Mouse (Mus musculus) layer of hippocampus, adult 18-20 months (tissue): ENCODE data around the gene Mapk7. TPM values are rescaled to one million over a fixed set of nuclear protein-coding genes. Genes with fewer than 3 reads are reported as not detected.
A peak's percentile ranks its signal among the peaks of the same experiment; 100 is the strongest.

Source experiments
- DNase-seq, 2 experiments: peaks; one replicate each; pipeline ENCODE4 v3.0.0; 2022; ENCODE audit warnings: low spot score in 2 of 2
- total RNA-seq, 2 experiments: library from RNA; stranded (reverse); gene quantifications; 2 replicates each; pipeline ENCODE4 v1.2.3; 2021

Gene Mapk7
- total RNA-seq, 2 experiments from 2014 or later, result 26.6 to 27.4 TPM

DNA sequence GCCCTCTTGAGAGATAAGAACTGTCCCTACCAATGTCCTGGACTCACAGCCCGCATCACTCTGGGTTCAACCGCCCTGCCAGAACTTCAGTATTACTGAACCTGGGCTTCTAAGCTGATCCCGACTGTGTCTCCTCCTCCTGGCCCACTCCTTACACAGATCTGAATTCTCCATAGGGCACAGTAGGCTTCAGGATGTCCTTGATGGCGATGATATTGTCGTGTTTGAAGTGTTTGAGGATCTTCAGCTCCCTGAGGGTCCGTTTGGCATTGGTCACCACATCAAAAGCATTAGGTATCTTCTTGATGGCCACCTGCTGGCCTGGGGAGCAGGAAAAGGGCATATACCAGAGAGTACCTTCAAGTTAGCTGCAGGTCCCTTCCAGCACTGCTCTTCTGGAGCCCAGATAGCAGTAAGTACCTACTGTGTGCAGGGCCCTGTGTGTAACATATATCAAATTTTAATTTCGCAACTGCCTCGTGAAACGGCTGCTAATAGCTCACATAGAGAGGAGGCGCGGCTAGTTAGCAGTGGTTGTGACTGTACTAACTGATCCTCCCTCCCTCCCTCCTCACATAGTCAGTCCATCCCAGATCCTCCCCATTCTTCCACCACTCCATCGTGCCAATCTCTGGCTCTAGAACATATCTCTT is 1.3 kb downstream of the Mapk7 start:
- DNase-seq, result no peak

DNA sequence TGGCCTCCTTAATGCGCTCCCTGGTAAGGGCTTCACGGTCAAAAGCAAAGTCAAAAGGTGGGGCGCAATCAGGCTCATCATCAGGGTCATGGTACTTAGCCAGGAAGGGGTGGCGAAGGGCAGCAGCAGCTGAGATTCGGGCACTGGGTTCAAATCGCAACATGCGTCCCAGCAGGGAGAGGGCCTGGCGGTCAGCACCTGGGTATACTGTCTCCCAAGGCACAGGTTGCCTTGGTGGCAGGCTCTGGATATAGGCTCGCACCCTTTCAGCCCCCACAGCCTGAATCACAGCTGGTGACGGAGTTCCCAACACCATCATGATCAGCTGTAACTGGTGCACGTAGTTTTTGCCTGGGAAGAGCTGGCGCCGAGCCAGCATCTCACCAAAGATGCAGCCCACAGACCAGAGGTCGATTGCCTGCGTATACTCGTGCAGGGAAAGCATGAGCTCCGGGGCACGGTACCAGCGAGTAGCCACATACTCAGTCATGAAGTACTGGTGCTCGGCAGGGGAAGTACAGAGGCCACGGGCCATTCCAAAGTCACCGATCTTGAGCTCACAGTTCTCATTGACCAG is 3.2 kb downstream of the Mapk7 start:
- peak in 1 of 2 experiments; percentile 12 for DNase-seq

DNA sequence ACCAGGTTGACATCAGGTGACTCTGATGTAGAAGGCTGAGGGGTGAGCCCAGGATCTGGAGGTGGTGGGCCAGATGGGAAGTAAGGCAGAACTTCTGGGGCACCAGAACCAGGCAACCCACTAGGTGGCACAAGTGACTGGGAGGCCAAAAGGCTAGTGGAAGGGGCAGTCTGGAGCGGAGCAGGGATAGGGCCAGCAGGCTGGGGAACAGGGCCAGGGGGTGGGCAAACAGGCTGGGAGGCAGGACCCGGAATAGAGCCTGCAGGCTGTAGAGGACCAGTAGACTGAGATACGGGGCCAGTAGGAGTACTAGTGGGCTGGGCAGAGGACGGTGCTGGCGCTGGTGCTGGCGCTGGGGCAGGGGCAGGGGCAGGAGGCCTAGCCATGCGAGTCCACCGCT is 4.3 kb downstream of the Mapk7 start:
- DNase-seq, result no peak

DNA sequence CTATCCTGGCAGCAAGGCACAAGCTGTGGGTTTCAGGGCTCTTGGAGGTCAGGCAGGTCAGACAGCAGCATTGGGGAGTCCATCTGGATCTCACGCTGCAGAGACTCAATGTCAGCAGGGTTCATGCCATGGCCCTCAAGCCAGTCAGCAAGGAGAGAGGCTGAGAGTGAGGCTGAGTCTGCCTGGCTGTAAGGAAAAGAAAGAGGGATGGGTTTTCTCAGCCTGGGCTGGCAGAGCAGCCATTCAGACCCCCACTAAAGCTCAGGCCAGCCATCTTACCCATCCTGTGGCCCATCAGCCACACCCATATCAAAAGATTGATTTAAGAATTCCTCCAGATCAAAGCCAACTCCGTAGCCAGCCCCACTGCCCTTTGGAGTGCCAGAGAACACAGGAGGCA is 5.1 kb downstream of the Mapk7 start:
- DNase-seq, result no peak

DNA sequence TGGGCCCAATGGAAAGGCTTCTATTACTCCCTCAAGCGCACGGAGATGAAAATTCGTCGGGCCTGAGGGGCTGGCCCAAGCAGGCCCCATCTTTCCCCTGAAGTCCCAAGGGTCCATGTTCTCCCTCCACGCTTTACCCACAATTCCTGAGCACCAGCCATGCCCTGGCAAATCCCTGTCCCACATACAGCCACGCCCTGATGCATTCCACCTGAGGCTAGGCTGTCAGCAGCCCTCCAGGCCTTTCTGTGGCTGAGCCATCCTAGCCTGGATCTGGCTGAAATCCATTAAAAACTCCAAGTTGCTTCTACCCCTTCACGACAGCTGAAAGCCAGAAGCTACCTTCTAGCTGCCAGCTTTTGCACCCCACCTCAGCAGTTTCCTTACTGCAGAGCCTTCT is 6.3 kb downstream of the Mapk7 start:
- no peak for DNase-seq

DNA sequence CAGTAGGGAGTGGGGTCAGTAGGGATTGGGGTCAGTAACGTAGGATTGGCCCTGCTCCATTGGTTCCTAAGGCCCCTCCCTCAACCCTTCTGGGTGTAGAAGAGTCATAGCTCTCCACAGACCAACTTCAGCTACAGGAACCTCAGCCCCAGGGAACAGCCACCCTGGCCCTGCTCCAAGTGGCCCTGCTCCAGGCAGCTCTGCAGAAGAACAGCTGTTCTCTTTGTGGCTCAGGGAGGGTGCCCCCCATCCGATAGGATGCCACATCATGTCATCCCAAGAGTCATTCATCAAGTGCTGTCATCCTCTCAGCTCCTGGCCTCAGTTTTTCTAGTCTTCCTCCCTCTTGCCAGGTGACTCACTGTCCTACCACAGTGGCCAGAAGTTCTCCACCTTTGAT is 6.8 kb downstream of the Mapk7 start:
- peak in 1 of 2 experiments; percentile 52 for DNase-seq

DNA sequence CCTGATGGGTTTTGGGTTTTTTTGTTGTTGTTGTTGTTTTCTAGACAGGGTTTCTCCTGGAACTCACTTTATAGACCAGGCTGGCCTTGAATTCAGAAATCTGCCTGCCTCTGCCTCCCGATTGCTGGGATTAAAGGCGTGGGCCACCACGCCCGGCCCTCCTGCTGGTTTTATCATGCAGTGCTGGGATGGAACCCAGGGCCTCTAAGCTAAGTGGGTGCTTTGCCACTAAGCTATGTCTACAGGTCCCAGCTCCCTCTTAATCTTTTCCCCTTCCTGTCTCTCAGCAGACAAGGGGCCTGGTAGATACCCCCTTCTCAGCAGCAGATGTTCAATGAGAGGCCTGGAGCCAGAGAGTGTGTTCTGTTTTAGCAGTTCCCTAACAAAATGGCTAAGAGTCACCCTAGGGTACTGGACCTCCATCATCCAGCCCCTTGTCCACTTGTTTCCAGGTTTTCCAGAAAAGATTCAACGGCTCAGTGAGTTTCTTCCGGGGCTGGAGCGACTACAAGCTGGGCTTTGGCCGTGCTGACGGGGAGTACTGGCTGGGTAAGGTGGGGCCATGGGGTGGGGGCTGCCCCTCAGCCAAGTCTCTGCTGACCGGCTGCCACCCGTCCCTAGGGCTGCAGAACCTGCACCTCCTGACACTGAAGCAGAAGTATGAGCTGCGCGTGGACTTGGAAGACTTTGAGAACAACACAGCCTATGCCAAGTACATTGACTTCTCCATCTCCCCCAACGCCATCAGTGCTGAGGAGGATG is 7.6 kb downstream of the Mapk7 start:
- DNase-seq, result no peak

DNA sequence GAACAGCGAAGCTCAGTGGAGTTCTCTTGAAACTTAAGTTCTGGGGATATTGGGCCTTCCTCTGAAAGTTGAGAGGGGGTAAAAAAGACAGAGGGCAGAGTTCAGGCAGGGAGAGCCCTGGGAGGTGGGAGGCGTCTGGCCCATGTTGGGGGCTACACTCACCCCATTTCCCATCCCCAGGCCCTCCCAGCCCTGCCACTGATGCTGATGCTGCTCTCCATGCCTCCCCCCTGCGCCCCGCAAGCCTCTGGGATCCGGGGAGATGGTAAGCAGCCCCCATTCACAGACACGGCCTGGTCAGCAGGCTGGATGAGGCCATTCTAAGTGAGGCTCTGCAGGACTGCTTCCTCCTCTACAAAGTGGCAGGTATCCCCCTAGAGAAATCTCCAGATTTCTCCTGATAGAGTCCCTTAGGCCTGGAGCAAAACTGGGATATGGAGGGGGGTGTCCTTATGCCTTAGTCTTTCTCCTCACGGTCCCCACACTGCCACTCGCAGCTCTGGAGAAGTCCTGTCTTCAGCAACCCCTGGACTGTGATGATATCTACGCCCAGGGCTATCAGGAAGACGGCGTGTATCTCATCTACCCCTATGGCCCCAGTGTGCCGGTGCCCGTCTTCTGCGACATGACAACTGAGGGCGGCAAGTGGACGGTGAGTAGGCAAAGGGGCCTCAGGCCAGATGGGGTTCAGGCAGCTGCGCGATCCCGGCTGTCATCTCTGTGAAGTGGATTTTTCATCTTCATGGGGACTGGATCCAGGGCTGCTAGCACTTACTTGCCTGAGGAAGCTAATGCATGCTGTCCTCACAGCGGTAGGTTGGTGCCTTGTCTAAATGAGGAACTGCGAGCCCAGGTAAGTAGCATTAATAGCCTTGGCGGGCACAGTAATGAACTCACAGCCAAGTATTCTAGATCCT is 8.4 kb downstream of the Mapk7 start:
- DNase-seq, result peak in 1 of 2 experiments; percentile 3

DNA sequence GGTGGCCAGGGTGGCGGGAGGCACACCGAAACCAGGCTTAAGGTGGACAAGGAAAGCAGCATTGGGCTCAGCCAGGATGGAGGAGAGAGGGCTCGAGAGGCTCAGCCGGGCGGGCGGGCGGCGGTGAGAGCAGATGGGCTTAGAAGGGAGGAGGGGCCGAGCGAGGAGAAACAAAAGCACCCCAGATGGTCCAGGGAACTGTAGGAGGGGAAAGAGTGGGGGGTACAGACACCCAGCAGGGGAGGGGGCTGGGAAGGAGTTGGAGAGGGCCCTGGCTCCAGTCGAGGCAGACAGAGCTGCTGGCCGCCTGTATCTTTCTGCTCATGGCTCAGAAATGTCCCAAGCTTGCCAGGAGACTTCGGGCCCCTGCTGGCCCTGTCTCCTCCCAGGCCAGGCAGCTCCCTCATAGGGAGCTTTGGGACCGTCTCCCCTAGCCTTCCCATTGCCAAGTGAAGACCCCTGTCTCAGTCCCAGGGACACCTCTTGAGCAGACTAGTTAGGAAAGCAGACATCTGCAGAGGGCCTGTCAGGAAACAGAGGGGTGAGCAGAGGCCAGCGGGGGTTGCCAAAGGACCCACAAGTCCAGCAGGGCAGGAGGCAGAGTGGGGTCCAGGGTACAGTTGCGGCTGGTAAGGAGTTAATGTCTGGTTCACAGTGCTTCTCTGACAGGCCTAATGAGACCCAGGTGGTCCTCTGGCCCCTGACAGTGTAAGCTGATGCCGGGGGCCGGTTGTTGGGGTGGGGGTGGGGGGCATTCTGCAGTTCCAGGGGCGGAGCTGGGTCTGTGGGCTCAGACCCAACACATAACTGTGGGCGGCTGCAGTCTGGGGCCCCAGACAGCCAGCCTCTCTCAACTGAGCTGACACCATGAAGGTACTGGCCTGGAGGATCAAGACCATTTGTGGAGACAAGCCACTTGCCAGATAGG is 9.3 kb downstream of the Mapk7 start, which contains the start of gene Mfap4:
TSS of gene Mfap4 (plus strand) at position 819 of the 928 bp plus-strand sequence.
- DNase-seq, result peak; percentile 87 to 91

DNA sequence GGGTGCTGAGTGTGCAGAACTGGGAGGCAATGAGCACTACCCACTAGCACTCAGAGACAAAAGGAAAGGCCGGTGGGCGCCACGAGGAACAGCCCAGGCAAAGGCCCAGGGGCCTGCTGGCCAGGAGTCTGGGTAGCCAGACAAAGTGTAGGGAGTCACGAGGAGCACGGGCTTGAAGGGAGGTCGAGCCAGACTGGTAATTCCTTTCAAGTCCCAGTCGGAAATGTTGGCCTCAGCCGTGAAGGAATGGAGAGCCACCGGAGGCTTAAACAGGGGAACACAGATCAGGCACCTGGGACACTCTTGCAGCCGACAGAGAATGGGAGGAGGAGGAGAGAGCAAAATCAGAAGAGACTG is 10.0 kb downstream of the Mapk7 start:
- no peak for DNase-seq

DNA sequence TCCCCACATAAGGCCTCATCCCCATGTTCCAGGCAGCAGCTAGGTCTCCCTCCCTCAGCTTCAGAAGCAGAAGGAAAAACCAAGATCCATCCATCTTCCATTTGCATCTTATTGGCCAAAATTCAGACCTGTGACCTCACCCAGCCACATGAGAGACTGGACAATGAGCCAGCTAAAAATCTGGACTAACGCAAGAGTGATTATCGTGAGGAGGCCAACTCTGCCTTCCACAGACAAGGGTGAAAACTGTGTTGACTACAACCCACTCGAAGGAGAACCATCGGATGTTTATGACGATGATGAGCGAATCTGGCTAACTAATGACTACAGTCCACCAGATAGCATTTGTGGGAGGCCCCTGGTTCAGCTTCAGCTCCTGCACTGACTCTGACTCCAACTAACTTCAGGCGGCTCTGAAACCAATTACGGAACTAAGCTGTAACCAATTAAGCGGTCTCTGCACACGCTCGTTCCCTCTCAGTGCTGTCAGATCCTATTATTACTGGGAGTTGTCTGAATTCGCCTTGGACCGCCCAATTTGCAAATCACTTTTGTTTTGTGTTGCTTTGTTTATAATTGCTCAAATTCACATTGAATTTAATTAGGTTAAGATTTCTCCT is 10.9 kb downstream of the Mapk7 start:
- peak in 1 of 2 experiments; percentile 21 for DNase-seq

DNA sequence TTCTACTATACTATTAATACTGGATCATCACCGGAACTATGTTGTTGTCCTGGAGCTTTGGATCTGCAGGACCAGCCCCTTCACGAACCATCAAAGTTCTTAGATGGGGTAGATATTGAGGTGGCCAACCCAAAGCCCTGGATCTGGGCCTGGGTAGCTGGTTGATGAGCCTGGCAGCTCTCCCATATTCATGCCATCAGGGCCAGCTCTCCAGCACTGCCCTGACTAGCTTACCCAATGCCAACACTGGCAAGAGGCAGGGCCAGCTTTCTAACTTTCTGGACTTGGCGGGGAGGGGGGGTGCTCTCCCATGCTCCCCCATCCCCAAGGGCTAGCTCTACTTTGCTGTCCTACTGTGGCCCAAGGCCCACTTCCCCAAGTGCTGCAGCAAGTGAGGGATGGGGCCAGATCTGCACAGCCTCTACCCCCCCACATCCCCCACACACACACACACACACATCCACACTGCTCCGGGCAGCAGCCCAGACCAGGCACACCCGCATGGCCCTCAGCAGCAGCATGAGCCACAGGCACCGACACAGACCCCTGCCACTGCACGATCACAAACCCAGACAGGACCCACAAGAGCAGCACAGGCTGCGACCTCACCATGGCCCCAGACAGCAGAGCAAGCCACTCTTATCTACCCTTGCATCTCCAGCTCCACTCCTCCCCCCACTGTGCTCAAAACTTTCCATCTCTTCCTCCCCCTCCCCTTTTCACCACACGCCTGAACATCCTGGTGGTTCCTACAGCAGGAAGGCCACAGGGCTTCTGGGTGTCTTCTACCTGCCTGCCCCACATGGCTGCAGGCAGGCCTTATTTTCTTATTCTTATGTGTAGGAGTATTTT is 12.7 kb downstream of the Mapk7 start:
- no peak for DNase-seq

DNA sequence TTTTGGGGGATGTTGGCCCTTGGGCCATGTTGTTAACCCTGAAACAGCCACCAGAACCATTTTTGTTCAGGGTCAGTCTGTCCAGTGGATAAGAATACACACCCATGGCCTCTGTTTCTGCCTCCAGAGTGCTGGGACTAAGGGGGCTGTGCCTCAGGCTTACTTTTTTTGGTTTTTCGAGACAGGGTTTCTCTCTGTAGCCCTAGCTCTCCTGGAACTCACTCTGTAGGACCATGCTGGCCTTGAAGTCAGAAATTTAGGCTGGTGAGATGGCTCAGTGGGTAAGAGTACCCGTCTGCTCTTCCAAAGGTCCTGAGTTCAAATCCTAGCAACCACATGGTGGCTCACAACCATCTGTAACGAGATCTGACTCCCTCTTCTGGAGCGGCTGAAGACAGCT is 15.4 kb downstream of the Mapk7 start:
- DNase-seq, result no peak

DNA sequence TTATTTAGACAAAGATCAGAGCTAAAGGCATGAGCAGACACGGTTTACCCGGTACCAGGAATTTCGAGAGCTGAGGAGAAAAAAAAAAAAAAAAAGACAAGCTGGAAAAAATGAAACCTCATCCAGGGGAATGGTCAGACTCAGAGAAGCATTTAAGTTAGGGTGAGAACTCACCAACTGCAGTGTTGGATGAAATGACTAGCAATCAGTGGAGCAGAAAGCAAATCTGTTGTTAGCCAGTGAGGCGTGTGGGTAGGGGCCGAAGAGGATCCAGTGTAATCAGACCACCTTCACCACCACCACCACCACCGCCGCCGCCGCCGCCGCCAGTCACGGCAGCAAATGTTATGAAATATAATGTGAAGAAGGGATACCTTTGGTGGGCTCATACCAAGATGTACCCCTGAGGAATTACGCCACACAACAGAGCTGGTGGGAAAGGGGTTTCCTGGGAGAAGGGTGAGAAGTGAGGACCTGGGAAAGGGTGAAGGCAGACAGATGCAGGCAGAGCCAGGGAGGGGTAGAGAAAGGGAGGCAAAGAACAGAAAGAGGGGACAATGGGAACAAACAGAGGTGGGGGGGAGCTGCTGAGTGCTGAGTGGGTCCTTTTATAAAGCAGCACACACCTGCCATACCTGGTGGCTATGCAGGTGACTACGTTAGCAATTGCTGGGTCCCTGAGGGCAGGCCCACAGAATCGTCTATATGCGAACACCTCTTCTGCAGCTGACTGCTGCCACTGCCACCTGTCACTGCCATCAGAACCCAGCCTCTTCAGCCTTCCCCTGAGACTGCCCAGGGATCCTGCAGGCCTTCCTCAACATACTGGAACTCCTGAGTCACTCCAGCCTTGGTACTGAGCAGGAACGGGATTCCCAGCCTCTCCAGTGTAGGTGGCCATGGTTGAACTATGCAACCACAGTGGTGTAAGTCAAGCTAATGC is 16.4 kb downstream of the Mapk7 start:
- no peak for DNase-seq

DNA sequence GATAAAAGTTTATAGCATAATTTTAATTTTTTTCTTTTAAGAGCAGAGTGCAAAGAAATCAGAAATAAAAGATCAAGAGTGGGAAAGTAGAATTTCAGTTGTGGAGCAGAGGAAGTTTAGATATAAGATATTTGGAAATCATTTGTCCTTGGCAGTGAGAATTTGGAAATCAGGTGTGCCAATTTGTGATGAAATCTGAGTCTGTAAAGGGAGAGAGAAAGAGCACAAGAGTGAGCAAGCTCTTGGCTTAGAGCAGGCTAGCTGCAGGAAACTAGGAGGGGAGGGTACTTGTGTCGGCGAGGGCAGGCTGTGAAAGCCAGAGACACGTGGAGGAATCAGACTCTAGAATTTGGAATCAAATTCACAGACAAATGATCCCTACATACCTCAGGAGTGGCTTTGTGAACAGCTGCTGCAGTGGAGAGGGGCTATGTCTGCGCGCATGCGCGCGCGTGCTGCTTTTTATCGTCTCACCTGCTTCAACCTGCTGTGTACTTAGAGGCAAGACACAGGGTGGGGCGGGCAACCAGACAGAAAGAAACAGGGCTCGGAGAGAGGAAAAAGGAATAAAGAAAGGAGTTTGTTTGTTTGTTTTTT is 17.3 kb downstream of the Mapk7 start:
- DNase-seq, result no peak

DNA sequence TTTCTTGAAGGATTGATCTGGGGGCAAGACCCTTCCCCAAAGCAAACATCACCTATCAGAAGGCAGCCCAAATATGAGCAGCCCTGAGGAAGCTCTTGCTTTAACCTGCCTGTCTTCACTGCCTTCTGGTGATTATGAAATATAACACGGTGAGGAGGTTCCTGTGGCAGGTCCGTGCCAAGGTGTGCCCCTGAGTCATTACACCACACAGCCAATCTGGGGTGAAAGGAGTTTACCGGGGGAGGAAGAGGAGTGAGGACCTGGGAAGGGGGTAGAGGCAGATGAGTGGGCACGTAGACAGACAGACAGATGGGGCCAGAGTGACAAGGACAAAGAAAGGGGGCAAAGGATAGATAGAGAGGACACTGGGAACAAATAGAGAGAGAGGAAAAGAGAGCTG is 20.6 kb downstream of the Mapk7 start:
- no peak for DNase-seq

DNA sequence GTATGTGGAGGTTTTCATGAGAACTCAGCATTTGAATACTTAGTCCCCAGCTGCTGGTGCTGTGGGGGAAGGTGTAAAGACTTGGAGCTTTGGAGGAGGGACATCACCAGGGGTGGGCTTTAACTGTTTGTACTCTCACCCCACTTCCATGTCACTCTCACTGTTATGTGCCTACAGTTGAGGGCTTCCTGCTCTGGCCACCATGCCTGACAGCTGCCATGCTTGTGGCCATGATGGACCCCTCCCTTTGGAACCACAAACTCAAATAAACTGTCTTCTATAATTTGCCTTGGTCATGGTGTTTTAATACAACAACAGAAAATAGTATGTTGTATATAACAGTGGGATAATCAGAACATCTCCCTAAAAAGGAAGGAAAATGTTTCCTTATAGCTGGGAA is 23.3 kb downstream of the Mapk7 start:
- no peak for DNase-seq
